Mouse (Mus musculus) E14TG2a.4 (cell line): Measurements from ENCODE around the gene Syngr1.

ENCODE experiments used
- H3K27me3 ChIP-seq: 2 replicates; pipeline ENCODE4 v1.6.1; 2014; ENCODE audit warnings: low read length, control low read depth; ENCODE audit not compliant: insufficient read depth
- H3K36me3 ChIP-seq: 2 replicates; pipeline ENCODE4 v1.6.1; 2014; ENCODE audit warnings: low read length, control low read depth; ENCODE audit not compliant: insufficient read depth
- H3K4me1 ChIP-seq: replicated peaks from 2 replicates; pipeline ENCODE4 v1.6.1; 2014; ENCODE audit warnings: low read depth, low read length, control low read depth
- H3K4me3 ChIP-seq: replicated peaks from 2 replicates; pipeline ENCODE4 v1.5.1; 2014; ENCODE audit warnings: mild to moderate bottlenecking, low read length
- H3K9me3 ChIP-seq: 2 replicates; pipeline ENCODE4 v1.6.1; 2014; ENCODE audit warnings: low read length, control low read depth
- CTCF ChIP-seq: conservative IDR thresholded peaks from 2 replicates; pipeline ENCODE4 v1.5.1; 2014; ENCODE audit warnings: low read length
- NANOG ChIP-seq: IDR thresholded peaks from 2 replicates; pipeline ENCODE4 v1.6.1; 2014; ENCODE audit warnings: borderline replicate concordance, low read length, mixed read lengths
- POU5F1 ChIP-seq: IDR thresholded peaks from 2 replicates; pipeline ENCODE4 v1.6.1; 2014; ENCODE audit warnings: low read length, borderline replicate concordance

Gene Syngr1

DNA sequence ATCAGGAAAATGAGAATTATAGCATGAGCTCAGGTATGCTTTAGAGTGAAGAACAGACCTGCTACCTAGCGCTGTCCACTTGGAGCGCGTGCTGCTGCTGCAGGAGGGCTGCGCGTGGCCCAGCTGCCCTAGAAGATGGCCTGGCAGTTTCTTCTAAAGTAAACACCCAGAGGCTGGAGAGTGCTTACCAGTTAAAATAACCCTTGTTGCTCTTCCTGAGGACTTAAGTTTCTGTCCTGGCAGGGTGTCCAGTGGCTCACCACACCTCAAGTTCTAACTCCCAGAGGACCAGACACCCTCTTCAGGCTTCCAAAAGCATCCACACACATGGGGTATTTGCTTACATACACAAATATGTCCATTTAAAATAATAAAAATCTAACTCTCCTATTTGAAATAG, 54.3 kb downstream of the Syngr1 start:
- Histone ChIP-seq H3K4me1 (peaks cover 79% of the 10 kb centered on the region), H3K9me3 (no peaks in the 10 kb centered on the region), H3K36me3 (peaks cover 72% of the 10 kb centered on the region), H3K4me3 (no peak overlapping the region), H3K27me3 (no peaks in the 10 kb centered on the region)
- TF ChIP-seq NANOG (no peak), POU5F1 (no peak), CTCF (no peak)

DNA sequence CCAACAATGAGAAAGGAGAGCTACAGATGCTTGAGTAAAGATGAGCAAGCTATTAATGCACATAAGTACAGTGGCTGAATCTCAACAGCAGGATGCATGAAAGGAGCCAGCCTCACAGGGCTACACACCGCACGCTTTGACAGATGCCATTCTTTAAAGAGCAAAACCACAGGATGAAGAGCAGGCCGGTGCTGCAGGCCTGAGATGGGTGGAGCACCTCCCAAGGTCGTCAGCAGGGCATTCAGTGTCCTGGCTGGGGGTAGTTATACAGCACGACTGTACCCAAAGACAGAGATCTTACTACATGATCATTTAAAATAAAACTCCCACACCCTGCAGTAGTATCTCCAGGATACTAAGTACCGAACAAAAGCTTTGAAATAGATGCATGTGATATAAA, 55.0 kb downstream of the Syngr1 start:
- Histone ChIP-seq H3K4me1 (peaks cover 71% of the 10 kb centered on the region), H3K27me3 (no peaks in the 10 kb centered on the region), H3K9me3 (no peaks in the 10 kb centered on the region), H3K36me3 (peaks cover 72% of the 10 kb centered on the region), H3K4me3 (no peak overlapping the region)
- TF ChIP-seq POU5F1 (no peak), NANOG (no peak), CTCF (no peak)

DNA sequence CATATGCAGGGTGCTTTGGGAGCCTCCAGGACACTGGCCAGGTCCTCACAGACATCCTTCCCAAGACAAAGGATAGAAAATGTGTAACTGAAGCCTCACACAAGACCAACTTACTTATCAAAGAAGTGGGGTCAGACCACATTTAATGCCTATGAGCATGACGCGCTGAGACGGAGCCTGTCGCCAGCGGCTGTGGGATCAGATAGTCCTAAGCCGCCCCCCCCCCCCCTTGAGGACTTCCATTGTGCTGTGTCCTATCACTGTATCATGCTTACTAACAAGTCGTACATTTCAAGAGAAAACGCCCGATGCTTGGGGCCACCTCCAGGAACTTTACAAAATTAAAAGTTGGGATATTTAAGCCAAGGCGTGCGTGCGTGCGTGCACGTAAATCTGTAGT, 56.0 kb downstream of the Syngr1 start:
- peaks cover 72% of the 10 kb centered on the region for H3K4me1 ChIP-seq
- no peaks in the 10 kb centered on the region for H3K27me3 ChIP-seq
- H3K9me3 ChIP-seq, result no peaks in the 10 kb centered on the region
- H3K36me3 ChIP-seq, result peaks cover 72% of the 10 kb centered on the region
- TF ChIP-seq POU5F1 (no peak), CTCF (no peak), NANOG (no peak)
- no peak overlapping the region for H3K4me3 ChIP-seq

DNA sequence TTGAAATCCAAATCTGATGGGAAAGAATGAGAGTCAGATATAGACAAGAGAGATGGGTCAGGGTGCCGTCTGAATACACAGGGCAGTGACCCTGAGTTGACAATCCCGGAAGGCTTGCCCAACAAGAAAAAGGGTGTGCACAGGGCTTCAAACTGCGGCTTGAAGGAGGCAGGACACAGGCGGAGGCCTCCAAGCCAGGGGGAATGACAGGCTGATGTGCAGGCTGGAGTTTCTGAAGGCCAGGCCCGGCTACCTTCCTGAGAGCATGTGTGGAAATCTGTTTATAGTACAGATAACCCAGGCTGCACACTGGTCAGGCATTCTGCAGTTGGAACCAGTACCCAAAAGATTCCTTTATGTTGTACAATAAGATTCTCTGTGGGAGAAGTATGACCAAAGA, 56.4 kb downstream of the Syngr1 start:
- H3K4me3 ChIP-seq, result no peak overlapping the region

DNA sequence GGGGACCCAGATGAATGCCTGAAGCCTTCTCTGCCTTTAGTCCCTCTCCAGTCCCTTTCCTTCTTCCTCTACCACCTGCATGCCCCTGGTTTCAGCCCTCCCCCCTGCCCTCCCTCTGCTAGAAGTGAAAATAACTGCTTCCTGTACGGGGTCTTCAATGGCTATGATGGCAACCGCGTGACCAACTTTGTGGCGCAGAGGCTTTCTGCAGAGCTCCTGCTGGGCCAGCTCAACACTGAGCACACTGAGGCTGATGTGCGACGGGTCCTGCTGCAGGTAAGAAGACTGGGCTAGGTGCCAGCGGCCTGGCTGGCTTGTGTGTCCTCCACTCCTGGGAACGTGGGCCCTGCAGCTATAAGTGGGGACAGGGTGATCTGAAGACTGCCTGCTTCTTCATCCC, 57.4 kb downstream of the Syngr1 start:
- no peaks in the 10 kb centered on the region for H3K9me3 ChIP-seq
- H3K4me1 ChIP-seq, result peaks cover 72% of the 10 kb centered on the region
- TF ChIP-seq CTCF, result no peak
- TF ChIP-seq POU5F1, result no peak
- no peak for TF ChIP-seq NANOG
- H3K4me3 ChIP-seq, result no peak overlapping the region
- peaks cover 74% of the 10 kb centered on the region for H3K36me3 ChIP-seq
- no peaks in the 10 kb centered on the region for H3K27me3 ChIP-seq

More for the DNA sequence above, 56.4 kb downstream of the Syngr1 start:
- Histone ChIP-seq H3K9me3 (no peaks in the 10 kb centered on the region), H3K4me1 (peaks cover 72% of the 10 kb centered on the region), H3K27me3 (no peaks in the 10 kb centered on the region), H3K36me3 (peaks cover 73% of the 10 kb centered on the region)
- no peak for TF ChIP-seq NANOG
- no peak for TF ChIP-seq CTCF
- no peak for TF ChIP-seq POU5F1

- no peak overlapping the region for H3K4me3 ChIP-seq
Measured at GRCm38 (mm10) chr15:80149517-80149916, 58.4 kb downstream of the Syngr1 start.

GRCm38 (mm10) chr15:80152663-80153062, 61.5 kb downstream of the Syngr1 start:
- Histone ChIP-seq H3K9me3 (no peaks in the 10 kb centered on the region), H3K4me1 (peaks cover 64% of the 10 kb centered on the region), H3K4me3 (no peak overlapping the region), H3K27me3 (no peaks in the 10 kb centered on the region), H3K36me3 (peaks cover 90% of the 10 kb centered on the region)
- TF ChIP-seq NANOG, result no peak
- TF ChIP-seq POU5F1, result no peak
- no peak for TF ChIP-seq CTCF

More at GRCm38 (mm10) chr15:80149517-80149916, 58.4 kb downstream of the Syngr1 start:
- Histone ChIP-seq H3K36me3 (peaks cover 74% of the 10 kb centered on the region), H3K27me3 (no peaks in the 10 kb centered on the region), H3K9me3 (no peaks in the 10 kb centered on the region), H3K4me1 (peaks cover 69% of the 10 kb centered on the region)
- TF ChIP-seq POU5F1 (no peak), CTCF (no peak), NANOG (no peak)

- no peak overlapping the region for H3K4me3 ChIP-seq
- H3K36me3 ChIP-seq, result peaks cover 94% of the 10 kb centered on the region
- no peaks in the 10 kb centered on the region for H3K9me3 ChIP-seq
- H3K4me1 ChIP-seq, result peaks cover 64% of the 10 kb centered on the region
- no peaks in the 10 kb centered on the region for H3K27me3 ChIP-seq
- TF ChIP-seq CTCF (no peak), NANOG (no peak), POU5F1 (no peak)
Measured at GRCm38 (mm10) chr15:80153757-80154156, 62.6 kb downstream of the Syngr1 start.

DNA sequence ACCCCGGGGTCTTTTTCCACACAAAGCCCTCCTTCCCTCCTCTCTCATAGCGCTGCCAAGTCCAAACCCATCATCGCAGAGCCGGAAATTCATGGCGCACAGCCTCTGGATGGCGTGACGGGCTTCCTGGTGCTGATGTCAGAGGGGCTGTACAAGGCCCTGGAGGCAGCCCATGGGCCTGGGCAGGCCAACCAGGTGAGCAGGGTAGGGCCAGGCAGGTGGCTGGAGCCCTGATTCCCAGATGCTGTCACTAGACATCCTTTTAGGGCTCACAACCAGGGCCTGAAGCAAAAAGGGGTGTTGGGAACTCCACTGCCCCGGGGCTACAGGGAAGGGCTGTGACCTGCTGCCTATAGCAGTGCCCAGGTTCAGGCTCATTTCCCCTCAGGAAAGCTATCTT, 64.6 kb downstream of the Syngr1 start:
- H3K4me1 ChIP-seq, result peaks cover 81% of the 10 kb centered on the region
- H3K27me3 ChIP-seq, result no peaks in the 10 kb centered on the region
- H3K36me3 ChIP-seq, result peaks cover 89% of the 10 kb centered on the region
- TF ChIP-seq NANOG (no peak), POU5F1 (no peak), CTCF (no peak)
- no peak overlapping the region for H3K4me3 ChIP-seq
- no peaks in the 10 kb centered on the region for H3K9me3 ChIP-seq
